Mouse (Mus musculus): Measurements from ENCODE around the gene Mx1.

Gene Mx1

DNA sequence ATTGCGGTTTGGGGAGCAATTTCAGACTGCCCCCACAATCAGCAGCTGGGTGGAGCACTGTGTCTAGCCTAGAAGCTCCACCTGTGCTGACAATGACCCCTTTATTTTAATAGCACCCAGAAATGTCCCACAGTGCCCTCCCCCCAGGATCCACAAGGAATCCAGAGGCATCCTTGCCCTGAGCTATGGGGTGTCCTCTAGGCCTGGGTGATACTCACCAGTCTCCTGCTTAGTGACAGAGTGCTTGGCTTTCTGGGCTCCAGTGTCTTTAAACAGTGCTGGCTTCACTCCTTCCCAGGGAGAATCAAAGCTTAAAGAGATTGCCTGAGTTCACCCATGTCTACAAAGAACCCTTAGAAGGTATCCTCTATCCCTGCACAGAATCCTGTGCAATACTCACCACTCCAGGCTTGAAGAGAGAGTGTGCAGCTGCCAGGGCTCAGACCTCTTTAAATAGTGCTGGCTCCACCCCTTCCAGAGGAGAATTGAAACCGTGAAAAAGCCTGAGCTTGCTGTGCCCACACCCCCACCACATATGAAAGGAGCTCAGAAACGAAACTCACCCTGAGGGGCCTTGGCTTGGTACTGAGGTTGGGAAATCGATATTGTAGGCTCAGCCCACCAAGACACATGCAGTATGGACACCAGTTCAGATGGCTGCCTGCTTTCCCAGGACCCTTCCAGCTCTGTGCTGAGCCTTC, at the start of gene Mx1:
TSS of gene Mx1 (minus strand) at position 427 of the 701 bp plus-strand sequence.
- peak in 1 of 2 experiments; percentile 31 for DNase-seq (ENCODE audit: inconsistent age in 2 of 2, low spot score in 1 of 2)

DNA sequence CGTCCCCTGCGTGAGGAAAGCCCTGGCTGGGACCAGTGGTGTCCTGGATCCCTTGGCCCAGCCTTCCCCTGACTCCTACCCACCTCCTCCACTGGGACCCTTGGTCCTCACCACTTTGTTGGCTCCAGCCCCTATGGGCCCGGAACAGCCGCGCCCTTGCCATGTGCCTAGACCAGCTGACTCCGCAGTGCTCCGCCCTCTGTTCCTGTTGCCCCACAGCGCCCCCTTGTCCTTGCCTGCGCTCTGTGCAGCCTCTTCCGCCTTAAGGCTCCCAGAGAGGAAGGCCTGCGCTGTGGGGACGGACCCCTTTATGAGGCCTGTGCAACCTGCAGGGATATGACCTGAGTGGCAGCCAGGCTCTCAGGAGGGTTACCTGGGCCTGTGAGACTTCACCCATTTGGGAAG, 49.6 kb upstream of the Mx1 start:
- no peak for DNase-seq (ENCODE audit: inconsistent age in 2 of 2, low spot score in 1 of 2)

DNA sequence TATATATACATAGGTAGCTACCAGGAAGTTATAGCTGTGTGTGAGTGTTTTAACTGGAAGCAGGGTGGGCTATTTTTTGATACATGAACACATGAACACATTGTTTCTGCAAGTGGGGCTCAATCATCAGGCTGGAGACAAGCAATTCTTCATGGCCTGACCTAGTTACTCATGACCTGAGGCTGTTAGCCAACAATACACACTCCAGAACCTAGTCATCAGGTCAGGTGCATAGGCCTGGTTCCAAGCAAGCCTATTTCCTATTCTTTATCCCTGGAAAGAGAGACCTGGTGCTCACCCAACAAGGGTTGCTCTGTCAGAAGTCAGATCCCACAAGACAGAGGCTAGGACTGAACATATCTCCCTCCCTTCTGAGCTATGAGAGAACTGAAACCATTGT, 48.8 kb upstream of the Mx1 start:
- peak; percentile 14 to 70 for DNase-seq (ENCODE audit: inconsistent age in 2 of 2, low spot score in 1 of 2)

GRCm38 (mm10) chr16:97510849-97511248, 48.1 kb upstream of the Mx1 start:
- DNase-seq (ENCODE audit: inconsistent age in 2 of 2, low spot score in 1 of 2): no peak

- DNase-seq (ENCODE audit: inconsistent age in 2 of 2, low spot score in 1 of 2): no peak
Measured at GRCm38 (mm10) chr16:97507783-97508182, 45.1 kb upstream of the Mx1 start.

GRCm38 (mm10) chr16:97504793-97505192, 42.1 kb upstream of the Mx1 start:
- DNase-seq (ENCODE audit: inconsistent age in 2 of 2, low spot score in 1 of 2): no peak

DNA sequence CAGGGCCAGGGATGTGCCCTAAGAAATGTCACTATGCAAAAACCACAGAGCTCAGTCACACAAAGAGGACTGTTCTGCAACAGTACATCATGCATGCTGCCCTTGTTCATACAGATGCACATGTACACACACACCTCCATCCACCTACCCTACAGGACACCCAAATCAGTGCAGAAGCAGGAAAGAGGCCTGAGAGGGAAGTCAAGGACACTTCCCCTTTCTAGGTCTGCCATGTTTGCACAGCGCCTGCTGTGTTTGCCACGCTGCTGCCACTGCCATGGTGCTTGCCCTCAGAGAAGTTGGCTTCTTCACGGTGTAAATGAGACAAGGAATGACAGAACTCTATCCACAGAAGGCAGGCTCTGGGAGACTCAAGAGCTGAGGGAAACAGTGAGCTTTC, 41.1 kb upstream of the Mx1 start:
- no peak for DNase-seq (ENCODE audit: inconsistent age in 2 of 2, low spot score in 1 of 2)

DNA sequence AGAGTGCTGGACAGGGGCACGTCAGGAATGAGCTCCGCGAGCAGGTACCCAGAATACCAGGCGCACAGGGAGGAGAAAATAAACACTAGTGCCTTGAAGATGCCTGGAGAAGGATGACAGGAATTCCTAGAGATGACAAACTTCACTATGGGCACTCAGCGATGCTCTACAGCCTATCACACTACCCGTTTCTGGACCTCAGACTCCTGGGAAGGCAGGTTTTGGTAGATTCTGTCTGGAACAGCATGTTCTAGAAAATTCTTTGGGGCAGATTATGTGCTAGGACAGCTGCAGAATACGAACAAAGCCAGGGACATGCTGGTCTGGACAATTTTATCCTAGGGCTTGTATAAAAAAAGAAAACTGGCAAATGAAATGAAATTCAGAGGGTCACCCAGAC, 38.2 kb upstream of the Mx1 start:
- no peak for DNase-seq (ENCODE audit: inconsistent age in 2 of 2, low spot score in 1 of 2)

DNA sequence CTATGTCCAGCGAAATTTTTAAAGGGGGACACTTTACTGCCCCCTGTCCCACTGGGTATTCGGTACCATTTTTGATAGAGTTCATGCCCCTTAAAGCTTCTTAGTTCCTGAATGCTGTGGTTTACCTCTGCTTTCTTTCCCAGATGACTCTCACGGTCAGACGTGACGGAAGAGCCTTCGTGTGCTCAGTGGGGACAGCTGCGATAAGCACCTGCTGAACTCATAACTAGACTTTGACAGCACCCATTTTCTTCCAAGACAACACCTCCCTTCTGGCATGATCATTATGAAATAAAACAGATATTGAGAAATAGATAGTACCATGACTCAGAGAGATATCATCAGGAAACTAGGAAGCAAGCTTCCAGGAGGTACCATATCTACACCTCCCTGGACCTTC, 36.7 kb upstream of the Mx1 start:
- DNase-seq (ENCODE audit: inconsistent age in 2 of 2, low spot score in 1 of 2): no peak

GRCm38 (mm10) chr16:97498139-97498538, 35.4 kb upstream of the Mx1 start:
- DNase-seq (ENCODE audit: inconsistent age in 2 of 2, low spot score in 1 of 2): no peak

DNA sequence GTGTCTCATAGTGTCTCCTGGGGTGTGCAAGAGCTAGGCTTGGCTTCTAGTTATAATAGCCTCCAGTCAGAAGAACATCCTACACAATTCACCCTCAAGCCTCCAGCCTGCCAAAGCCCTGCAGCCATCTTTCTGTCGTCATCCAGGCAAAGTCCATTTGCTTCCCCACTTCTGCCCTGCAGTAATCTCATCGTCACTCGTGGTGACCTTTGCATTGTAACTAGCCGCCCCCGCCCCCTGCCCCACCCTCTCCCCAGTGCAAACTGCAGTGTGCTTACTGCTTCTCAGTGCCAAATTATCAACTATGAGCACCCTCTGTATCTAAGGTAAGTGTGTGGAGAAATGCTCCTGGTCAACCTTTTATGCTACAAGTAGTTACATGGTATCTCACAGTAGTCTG, 35.0 kb upstream of the Mx1 start:
- no peak for DNase-seq (ENCODE audit: inconsistent age in 2 of 2, low spot score in 1 of 2)

DNA sequence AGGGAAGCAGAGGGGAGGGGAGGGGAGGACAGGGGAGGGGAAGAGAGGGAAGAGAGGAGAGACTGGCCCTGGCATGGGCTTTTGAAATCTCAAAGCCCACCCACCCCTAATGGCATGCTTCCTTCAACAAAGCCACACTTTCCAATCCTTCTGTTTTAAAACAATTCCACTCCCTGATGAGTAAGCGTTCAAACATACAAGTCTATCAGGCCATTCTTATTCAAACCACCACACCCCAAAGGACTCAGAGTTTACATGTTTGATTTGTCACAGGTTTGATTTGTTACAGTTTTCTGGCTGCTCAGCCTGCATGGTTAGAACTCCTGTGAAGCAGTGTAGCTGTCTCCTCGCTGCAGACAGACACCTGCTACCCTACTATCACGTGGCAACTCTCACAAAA, 33.3 kb upstream of the Mx1 start:
- no peak for DNase-seq (ENCODE audit: inconsistent age in 2 of 2, low spot score in 1 of 2)

DNA sequence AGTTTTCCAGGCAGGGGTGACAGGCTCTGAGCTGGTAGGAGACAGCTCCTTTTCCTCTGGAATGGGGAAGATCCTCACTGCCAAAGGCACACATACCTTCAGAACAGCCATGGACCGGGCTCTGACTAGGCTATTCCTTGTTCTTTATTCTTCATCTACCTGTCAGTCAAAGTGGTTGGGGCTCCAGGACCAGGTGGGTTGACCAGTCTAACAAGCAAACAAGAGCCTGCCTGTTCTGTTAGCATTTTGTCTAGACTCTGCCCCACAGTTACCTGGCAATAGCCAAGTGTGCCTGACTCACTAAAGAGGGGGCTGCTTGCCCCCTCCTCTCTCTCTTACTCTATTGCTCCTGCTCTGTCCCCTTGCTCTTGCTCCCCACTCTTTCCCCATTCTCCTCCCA, 29.7 kb upstream of the Mx1 start:
- DNase-seq (ENCODE audit: inconsistent age in 2 of 2, low spot score in 1 of 2): no peak

DNA sequence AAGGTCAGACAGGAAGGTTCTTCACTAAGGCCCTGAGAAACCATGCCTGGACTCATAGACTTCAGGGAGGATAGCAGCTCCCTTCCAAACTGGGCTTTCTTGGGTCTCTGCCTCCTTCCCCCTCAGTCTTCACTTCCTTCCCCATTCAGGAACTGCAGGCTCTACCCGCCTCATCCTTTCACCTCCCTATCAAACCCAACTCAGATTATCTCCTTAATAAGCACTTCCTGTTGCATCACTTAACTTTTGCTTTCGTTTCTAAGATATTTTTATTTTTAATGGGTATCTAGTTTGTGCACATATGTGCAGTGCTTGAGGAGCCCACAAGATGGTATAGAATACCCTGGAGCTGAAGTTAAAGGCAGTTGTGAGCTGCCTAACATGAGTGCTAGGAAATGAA, 15.9 kb upstream of the Mx1 start:
- DNase-seq (ENCODE audit: inconsistent age in 2 of 2, low spot score in 1 of 2): no peak

DNA sequence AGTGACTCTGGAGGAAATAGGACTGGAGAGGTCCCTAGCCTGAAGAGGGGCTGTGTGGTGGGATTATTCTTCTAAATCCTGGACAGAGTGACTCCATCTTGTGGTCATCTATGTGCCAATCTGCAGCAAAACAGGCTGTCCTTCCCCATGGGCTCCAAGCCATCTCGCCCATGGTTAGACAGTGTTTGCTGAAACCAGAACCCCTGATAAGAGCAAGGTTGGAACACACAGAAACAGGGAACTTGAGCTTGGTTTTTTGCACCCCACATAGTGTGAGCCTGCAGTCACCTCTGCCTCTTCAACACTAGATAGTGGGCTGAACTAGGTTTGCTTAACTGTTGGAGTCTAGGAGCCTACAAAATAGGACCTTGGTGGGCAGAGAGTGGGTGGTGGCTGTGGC, 13.8 kb upstream of the Mx1 start:
- DNase-seq (ENCODE audit: inconsistent age in 2 of 2, low spot score in 1 of 2): peak; percentile 35 to 45

DNA sequence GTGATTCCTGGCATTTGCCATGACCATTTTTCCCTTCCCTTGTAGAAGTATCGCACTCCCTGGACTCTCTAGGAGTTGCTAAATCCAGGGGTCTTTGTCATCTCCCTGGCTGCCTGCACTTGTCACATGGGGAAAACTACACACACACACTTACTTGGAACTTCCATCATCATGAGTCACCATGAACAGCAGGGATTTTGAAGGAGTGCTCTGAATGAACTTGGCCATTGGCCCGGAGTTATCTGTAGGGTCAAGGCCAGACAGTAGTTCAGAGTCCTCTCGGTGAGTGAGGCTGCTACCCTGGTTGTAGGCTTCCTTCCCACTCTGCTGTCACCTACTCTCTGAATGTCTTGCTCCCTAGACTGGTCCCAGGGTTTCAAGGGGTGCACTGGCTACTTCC, 12.9 kb upstream of the Mx1 start:
- DNase-seq (ENCODE audit: inconsistent age in 2 of 2, low spot score in 1 of 2): peak; percentile 92 to 95

DNA sequence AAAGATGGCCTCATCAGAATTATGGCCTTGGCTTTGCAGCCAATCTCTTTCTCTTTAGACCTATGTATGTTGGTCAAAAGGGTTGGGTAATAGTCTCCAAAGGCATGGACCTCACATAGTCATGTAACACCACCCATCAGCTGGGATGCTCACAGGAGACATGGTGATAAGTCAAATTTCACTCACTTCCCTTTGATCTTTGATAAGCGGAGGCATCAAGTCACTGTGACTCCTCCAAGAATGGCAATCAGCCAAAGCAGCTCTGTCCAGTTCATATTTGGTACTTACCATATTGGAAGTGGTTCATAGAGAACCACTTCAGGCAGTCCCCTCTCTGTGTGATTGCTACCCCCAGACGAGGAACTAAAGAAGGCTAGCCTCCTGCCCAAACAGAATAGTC, 12.0 kb upstream of the Mx1 start:
- DNase-seq (ENCODE audit: inconsistent age in 2 of 2, low spot score in 1 of 2): peak; percentile 11 to 53

GRCm38 (mm10) chr16:97467993-97468791, 5.5 kb upstream of the Mx1 start:
- DNase-seq (ENCODE audit: inconsistent age in 2 of 2, low spot score in 1 of 2): no peak

DNA sequence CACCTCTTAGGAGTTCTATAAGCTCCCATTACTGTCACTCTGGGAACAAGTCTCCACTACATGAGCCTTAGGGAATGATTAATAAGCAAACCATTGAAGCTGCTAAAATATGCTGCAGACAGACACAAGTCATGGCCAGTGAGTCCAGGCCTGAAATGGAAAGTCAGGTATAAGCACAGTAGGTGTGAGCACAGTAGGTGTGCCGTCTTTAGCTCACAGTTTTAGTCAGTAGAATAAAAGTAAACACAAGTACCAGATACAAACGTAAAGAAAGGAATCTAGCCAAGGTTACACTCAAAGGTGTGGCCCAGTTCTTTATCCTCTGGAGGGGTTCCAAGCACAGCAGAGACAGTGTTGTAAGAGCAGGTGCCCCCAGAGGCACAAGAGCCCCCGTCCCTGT, 4.8 kb upstream of the Mx1 start:
- DNase-seq (ENCODE audit: inconsistent age in 2 of 2, low spot score in 1 of 2): no peak

DNA sequence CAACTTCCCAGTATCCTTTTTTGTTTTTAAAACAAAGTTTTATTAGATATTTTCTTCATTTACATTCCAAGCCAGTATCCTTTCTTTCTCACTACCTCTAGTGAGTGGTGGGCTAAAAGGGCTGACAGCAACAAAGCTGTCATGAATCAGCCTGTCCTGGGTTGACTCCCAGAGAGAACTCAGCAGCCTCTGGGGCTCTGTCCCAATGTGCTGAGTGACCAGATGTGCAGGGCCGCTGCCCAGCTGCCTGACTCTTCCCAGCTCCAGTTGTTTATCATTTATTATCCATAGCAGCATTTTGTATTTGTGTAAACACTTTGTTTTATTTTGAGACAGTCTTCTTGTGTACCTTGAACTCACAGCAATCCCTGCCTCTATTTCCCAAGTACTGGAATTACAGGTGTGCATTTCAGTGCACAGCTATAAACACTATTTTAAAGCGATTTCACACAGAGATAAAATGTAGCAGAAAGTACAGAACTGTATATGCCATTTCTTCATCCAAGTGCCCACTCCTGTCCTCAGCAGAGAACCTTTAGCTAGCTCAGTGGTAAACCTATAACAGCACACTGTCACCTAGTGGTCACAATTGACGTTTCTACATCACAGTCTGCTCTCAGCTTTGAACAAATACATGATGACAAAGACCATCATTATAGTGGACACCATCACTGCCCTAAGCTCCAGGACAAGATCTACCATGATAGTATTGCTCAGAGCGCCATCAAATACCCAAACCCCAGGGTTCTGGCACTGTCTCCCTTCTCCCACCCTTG, 3.7 kb upstream of the Mx1 start:
- DNase-seq (ENCODE audit: inconsistent age in 2 of 2, low spot score in 1 of 2): peak in 1 of 2 experiments; percentile 38

- DNase-seq (ENCODE audit: inconsistent age in 2 of 2, low spot score in 1 of 2): no peak
Measured at GRCm38 (mm10) chr16:97461271-97461670, 1.4 kb downstream of the Mx1 start.

GRCm38 (mm10) chr16:97459831-97460230, 2.9 kb downstream of the Mx1 start:
- DNase-seq (ENCODE audit: inconsistent age in 2 of 2, low spot score in 1 of 2): no peak
